Mouse (Mus musculus) cerebellum, adult 2 months (tissue): ENCODE results near the gene Zfyve28. TPM values are rescaled to one million over a fixed set of nuclear protein-coding genes. Genes with fewer than 3 reads are reported as not detected.

Experiments used
- DNase-seq, 2 experiments: peaks; one replicate each; pipeline ENCODE4 v3.0.0; 2021
- H3K27ac ChIP-seq: fragments of 200-500 bp; 2 replicates; pipeline ENCODE4 v1.5.1; 2012; ENCODE audit warnings: low read length, control low read depth, inconsistent platforms; ENCODE audit not compliant: insufficient read depth
- H3K27me3 ChIP-seq: fragments of 200-500 bp; 2 replicates; pipeline ENCODE4 v1.6.1; 2012; ENCODE audit warnings: inconsistent platforms, mild to moderate bottlenecking, low read length, moderate library complexity; ENCODE audit not compliant: control insufficient read depth, insufficient read depth
- H3K4me1 ChIP-seq: fragments of 200-500 bp; 2 replicates; pipeline ENCODE4 v1.6.1; 2011; ENCODE audit warnings: low read length; ENCODE audit not compliant: control insufficient read depth, insufficient read depth
- H3K4me3 ChIP-seq: fragments of 200-500 bp; replicated peaks from 2 replicates; pipeline ENCODE3; 2011; ENCODE audit warnings: mild to moderate bottlenecking, low read depth, low read length, control low read depth; ENCODE audit not compliant: insufficient read depth
- CTCF ChIP-seq: fragments of 200-500 bp; IDR thresholded peaks from 2 replicates; pipeline ENCODE4 v1.5.1; 2011; ENCODE audit warnings: low read depth, mild to moderate bottlenecking, control low read depth, low read length, moderate library complexity, borderline replicate concordance; ENCODE audit not compliant: insufficient read depth
- POLR2A ChIP-seq: fragments of 200-500 bp; IDR thresholded peaks from 2 replicates; pipeline ENCODE4 v1.6.1; 2011; ENCODE audit warnings: low read length, control low read depth, borderline replicate concordance; ENCODE audit not compliant: insufficient read depth
- WGBS: fragments of 180-500 bp; shearing (Covaris S2); methylation state at CpG from one replicate; pipeline ENCODE4 v1.1.7; 2018; 5-methylcytosine and 5-hydroxymethylcytosine counted together
- polyA plus RNA-seq: library from polyadenylated mRNA; depleted of rRNA; stranded (reverse); fragments of >200 nt; gene quantifications from 2 replicates; pipeline ENCODE4 v1.2.3, GENCODE M21; 2012

The Zfyve28 gene
- polyA plus RNA-seq, 1 experiment: 62.9 TPM

GRCm38 (mm10) chr5:34204911-34205310 is 83.3 kb downstream of the Zfyve28 start:
- peak; percentile 87 to 93 for DNase-seq
- Histone ChIP-seq H3K4me3 (no peak overlapping the region), H3K27me3 (no peaks in the 10 kb centered on the region), H3K4me1 (peaks cover 37% of the 10 kb centered on the region), H3K27ac (peak overlapping the region; percentile 22; the same call in 1 of the 2 replicates)
- 18% methylated on average over 2 of the region's 2 CpGs for WGBS
- TF ChIP-seq POLR2A: no peak
- TF ChIP-seq CTCF: peak; percentile 75; the same call in 1 of the 2 replicates

GRCm38 (mm10) chr5:34202006-34202405 is 86.2 kb downstream of the Zfyve28 start:
- no peak for DNase-seq
- no peaks in the 10 kb centered on the region for H3K27me3 ChIP-seq
- no peak overlapping the region for H3K4me3 ChIP-seq
- no peak for TF ChIP-seq CTCF
- TF ChIP-seq POLR2A: no peak
- H3K27ac ChIP-seq: no peak overlapping the region
- WGBS: 40% methylated on average over 4 of the region's 4 CpGs
- H3K4me1 ChIP-seq: peaks cover 35% of the 10 kb centered on the region; the same call in 1 of the 2 replicates

- Histone ChIP-seq H3K27ac (no peak overlapping the region), H3K27me3 (no peaks in the 10 kb centered on the region), H3K4me3 (no peak overlapping the region), H3K4me1 (peaks cover 35% of the 10 kb centered on the region; the same call in 1 of the 2 replicates)
- DNase-seq: no peak
- TF ChIP-seq POLR2A (no peak), CTCF (no peak)
- WGBS: 10% methylated on average over 2 of the region's 2 CpGs
Measured at GRCm38 (mm10) chr5:34201396-34201795, 86.9 kb downstream of the Zfyve28 start.

DNA sequence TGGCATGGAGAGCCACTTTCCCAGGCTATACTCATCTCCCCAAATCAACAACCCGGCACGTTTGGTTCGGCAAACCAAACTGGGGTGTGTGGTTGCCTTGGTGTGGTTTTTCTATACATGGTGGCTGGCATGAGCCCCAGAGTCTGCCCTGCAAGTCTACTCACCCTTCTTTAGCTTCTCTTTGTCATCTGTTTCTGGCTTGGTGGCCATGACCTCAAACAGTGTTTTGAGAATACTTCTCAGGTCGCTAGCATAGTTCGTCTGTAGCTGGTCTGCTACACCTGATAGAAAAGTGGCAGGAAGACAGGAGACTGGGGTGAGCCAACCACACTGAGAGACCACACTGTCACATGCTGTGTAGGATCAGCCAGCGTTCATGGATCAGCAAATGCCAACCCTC is 89.6 kb downstream of the Zfyve28 start:
- TF ChIP-seq CTCF: no peak
- TF ChIP-seq POLR2A: no peak
- WGBS: 82% methylated on average over 6 of the region's 6 CpGs
- peaks cover 25% of the 10 kb centered on the region; the same call in 1 of the 2 replicates for H3K4me1 ChIP-seq
- H3K27ac ChIP-seq: no peak overlapping the region
- no peaks in the 10 kb centered on the region for H3K27me3 ChIP-seq
- H3K4me3 ChIP-seq: no peak overlapping the region
- DNase-seq: no peak

DNA sequence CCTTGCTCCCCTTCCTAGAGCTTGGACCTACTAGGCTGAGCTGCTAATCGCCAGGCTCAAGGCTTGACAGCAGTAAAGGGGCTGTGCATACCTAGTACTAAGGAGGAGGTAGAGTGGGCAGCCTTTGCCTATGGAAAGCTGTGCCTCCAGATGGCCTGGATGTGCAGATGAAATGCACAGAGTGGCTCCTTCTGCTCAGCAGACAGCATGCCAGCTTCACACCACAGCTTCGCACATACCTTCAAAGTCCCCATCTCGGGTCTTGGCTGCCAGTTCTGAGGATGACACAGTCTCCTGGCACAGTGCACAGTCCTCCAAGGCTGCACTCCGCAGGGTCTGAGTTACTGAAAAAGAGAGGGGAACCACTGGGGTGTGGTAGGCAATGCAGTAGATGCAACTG is 91.0 kb downstream of the Zfyve28 start:
- peak; percentile 66 to 74 for DNase-seq
- H3K27ac ChIP-seq: peak overlapping the region; percentile 43
- no peaks in the 10 kb centered on the region for H3K27me3 ChIP-seq
- TF ChIP-seq CTCF: no peak
- TF ChIP-seq POLR2A: no peak
- peaks cover 23% of the 10 kb centered on the region; the same call in 1 of the 2 replicates for H3K4me1 ChIP-seq
- 11% methylated on average over 4 of the region's 4 CpGs for WGBS
- H3K4me3 ChIP-seq: no peak overlapping the region

DNA sequence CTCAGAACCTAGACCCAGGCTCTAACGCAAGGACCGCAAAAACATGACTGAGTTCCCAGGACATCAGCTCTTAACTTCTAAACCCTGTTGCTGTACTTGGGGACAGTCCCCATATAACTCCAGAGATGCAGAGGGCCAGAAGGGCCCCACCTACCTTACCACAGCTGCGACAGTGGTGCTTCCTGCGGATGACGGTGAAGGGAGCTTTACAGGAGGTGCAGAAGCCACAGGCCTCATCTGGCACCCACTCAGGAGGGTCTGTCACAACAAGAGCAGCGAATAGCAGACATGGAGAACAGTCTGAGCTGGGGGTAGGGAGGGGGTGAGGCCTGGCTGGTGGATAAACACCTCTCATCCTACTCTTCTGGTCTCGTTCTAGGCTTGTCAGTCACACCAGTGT is 91.8 kb downstream of the Zfyve28 start:
- no peak for TF ChIP-seq POLR2A
- TF ChIP-seq CTCF: no peak
- H3K4me3 ChIP-seq: no peak overlapping the region
- H3K27me3 ChIP-seq: no peaks in the 10 kb centered on the region
- WGBS: 79% methylated on average over 7 of the region's 7 CpGs
- DNase-seq: no peak
- H3K4me1 ChIP-seq: peaks cover 19% of the 10 kb centered on the region; the same call in 1 of the 2 replicates
- peak overlapping the region; percentile 43; the same call in 1 of the 2 replicates for H3K27ac ChIP-seq

- no peak for TF ChIP-seq CTCF
- Histone ChIP-seq H3K4me1 (peaks cover 14% of the 10 kb centered on the region; the same call in 1 of the 2 replicates), H3K27me3 (no peaks in the 10 kb centered on the region), H3K27ac (no peak overlapping the region), H3K4me3 (no peak overlapping the region)
- WGBS: 90% methylated on average over 12 of the region's 12 CpGs
- DNase-seq: no peak
Measured at GRCm38 (mm10) chr5:34195786-34196185, 92.5 kb downstream of the Zfyve28 start.

DNA sequence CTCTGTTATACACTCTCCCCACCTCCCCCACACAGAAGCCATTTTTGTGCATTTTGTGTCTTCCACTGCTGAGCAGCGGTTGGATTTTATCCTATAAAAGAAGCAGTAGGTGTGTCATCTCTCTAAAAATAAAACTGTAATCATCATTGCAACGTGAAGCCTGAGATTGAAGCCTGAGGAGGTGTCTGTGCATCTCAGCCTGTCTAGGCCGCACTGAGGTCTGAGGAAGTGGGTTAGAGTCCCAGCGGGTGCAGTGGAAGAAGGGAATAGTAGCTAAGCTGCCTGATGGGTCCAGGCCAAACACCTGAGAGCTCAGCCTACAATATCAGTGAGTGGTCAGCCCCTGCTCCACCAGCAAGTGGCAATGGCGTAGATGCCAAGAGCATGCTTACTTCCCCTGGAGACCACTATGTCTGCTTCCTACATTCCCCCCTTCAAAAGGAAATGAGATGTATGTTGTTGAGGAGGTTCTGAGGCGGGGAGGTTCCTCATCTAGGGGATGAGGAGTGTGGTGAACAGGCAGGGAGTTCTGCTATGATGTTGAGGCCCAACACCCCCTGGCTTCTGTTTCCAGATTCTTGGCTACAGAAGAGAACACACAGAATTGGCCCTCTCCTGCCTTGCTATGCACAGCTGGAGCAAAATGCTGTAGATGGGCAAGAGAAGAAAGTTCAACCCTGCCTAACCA is 93.1 kb downstream of the Zfyve28 start:
- Histone ChIP-seq H3K4me3 (no peak overlapping the region), H3K27ac (no peak overlapping the region), H3K27me3 (no peaks in the 10 kb centered on the region), H3K4me1 (peaks cover 14% of the 10 kb centered on the region; the same call in 1 of the 2 replicates)
- WGBS: 73% methylated on average over 6 of the region's 6 CpGs
- no peak for TF ChIP-seq POLR2A
- no peak for TF ChIP-seq CTCF
- no peak for DNase-seq
